Mouse (Mus musculus): ENCODE data around the gene Gramd1b.

DNA sequence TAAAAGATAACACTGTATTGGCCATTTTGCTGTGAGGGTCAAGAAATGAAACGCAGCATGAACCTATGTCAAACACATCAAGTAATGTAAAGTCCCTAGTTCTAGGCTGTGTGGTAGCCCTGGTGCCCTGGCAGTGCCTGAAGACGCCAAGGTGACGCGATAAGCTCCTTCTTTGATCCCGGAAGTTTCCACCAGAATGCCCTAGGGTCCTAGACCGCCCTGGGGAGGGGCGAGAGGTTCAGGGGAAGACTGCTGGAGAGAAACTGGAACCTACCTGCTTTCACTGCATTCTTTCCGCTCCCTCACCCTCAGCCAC is 76.2 kb downstream of the Gramd1b start:
- TF ChIP-seq CTCF (IDR thresholded peaks at IDR 0.05; ENCODE audit: low read depth) (no peak), EP300 (IDR thresholded peaks at IDR 0.05; ENCODE audit: low read depth) (no peak)
